Mouse (Mus musculus) heart, embryonic 11.5 days (tissue): ENCODE measurements at regions not wholly inside any gene's neighbourhood (a gene's known extent, or its start where the extent isn't known, plus 50 kb on each side); places are given as distances from the start of the nearest gene placed in this dataset.
A peak's percentile ranks its signal among the peaks of the same experiment; 100 is the strongest.

Experiments
- ATAC-seq: fragments of 200-750 bp; cut with Nextera tagmentation; replicated peaks from 2 replicates; pipeline ENCODE4 v1.8.0; 2017; ENCODE audit warnings: moderate library complexity; ENCODE audit not compliant: insufficient number of reproducible peaks, low FRiP score, low TSS enrichment
- H3K27ac ChIP-seq: fragments of 300-500 bp; sonication (generic); 2 replicates; pipeline ENCODE4 v1.5.1; 2014; ENCODE audit warnings: mild to moderate bottlenecking, low read depth, low read length
- H3K27me3 ChIP-seq: fragments of 300-500 bp; sonication (generic); 2 replicates; pipeline ENCODE4 v1.6.1; 2014; ENCODE audit warnings: mild to moderate bottlenecking, low read length, mixed read lengths; ENCODE audit not compliant: control insufficient read depth, insufficient read depth
- H3K36me3 ChIP-seq: fragments of 300-500 bp; sonication (generic); 2 replicates; pipeline ENCODE4 v1.6.1; 2014; ENCODE audit warnings: mild to moderate bottlenecking, low read length, moderate library complexity, mixed read lengths; ENCODE audit not compliant: control insufficient read depth, insufficient read depth
- H3K4me1 ChIP-seq: fragments of 300-500 bp; sonication (generic); 2 replicates; pipeline ENCODE4 v1.6.1; 2014; ENCODE audit warnings: low read length; ENCODE audit not compliant: control insufficient read depth, insufficient read depth
- H3K4me2 ChIP-seq: fragments of 300-500 bp; sonication (generic); 2 replicates; pipeline ENCODE4 v1.6.1; 2014; ENCODE audit warnings: mild to moderate bottlenecking, moderate library complexity
- H3K4me3 ChIP-seq: fragments of 300-500 bp; sonication (generic); 2 replicates; pipeline ENCODE4 v1.5.1; 2014; ENCODE audit warnings: low read depth, low read length
- H3K9ac ChIP-seq: fragments of 300-500 bp; sonication (generic); 2 replicates; pipeline ENCODE4 v1.6.1; 2014; ENCODE audit warnings: mild to moderate bottlenecking, low read depth, low read length, moderate library complexity
- H3K9me3 ChIP-seq: fragments of 300-500 bp; sonication (generic); replicated peaks from 2 replicates; pipeline ENCODE4 v1.6.1; 2016; ENCODE audit warnings: low read length; ENCODE audit not compliant: control insufficient read depth
- WGBS: fragments of 180-500 bp; shearing (Covaris S2); extraction: QIAGEN DNeasy Blood & Tissue Kit; methylation state at CpG from one replicate; pipeline ENCODE4 v1.1.7; 2014; ENCODE audit not compliant: insufficient replicate concordance; 5-methylcytosine and 5-hydroxymethylcytosine counted together

- Histone ChIP-seq H3K36me3 (no peaks in the 10 kb centered on the region), H3K4me3 (no peak overlapping the region), H3K27me3 (no peaks in the 10 kb centered on the region; the same call in 1 of the 2 replicates), H3K9ac (no peak overlapping the region), H3K4me1 (no peaks in the 10 kb centered on the region), H3K27ac (no peak overlapping the region), H3K4me2 (no peak overlapping the region), H3K9me3 (no peaks in the 10 kb centered on the region)
- no peak for ATAC-seq
- 89% methylated on average over 13 of the region's 13 CpGs for WGBS
Observed at GRCm38 (mm10) chr17:66223711-66224110, 100.4 kb downstream of the Ddx11 start.

GRCm38 (mm10) chr17:66224241-66224640, 100.9 kb downstream of the Ddx11 start:
- Histone ChIP-seq H3K36me3 (no peaks in the 10 kb centered on the region), H3K4me3 (no peak overlapping the region), H3K9ac (no peak overlapping the region), H3K4me2 (no peak overlapping the region), H3K27me3 (no peaks in the 10 kb centered on the region; the same call in 1 of the 2 replicates), H3K4me1 (no peaks in the 10 kb centered on the region), H3K9me3 (no peaks in the 10 kb centered on the region), H3K27ac (no peak overlapping the region)
- ATAC-seq, result no peak
- 53% methylated on average over 7 of the region's 7 CpGs for WGBS

GRCm38 (mm10) chr17:66232391-66232790, 109.1 kb downstream of the Ddx11 start:
- H3K4me2 ChIP-seq, result no peak overlapping the region
- no peak overlapping the region for H3K4me3 ChIP-seq
- ATAC-seq, result no peak
- H3K36me3 ChIP-seq, result no peaks in the 10 kb centered on the region
- no peak overlapping the region for H3K9ac ChIP-seq
- H3K27ac ChIP-seq, result no peak overlapping the region
- H3K4me1 ChIP-seq, result no peaks in the 10 kb centered on the region
- WGBS, result 72% methylated on average over 8 of the region's 8 CpGs
- H3K9me3 ChIP-seq, result no peaks in the 10 kb centered on the region
- no peaks in the 10 kb centered on the region; the same call in 1 of the 2 replicates for H3K27me3 ChIP-seq

GRCm38 (mm10) chr17:66232891-66233421, 109.6 kb downstream of the Ddx11 start:
- H3K9me3 ChIP-seq, result no peaks in the 10 kb centered on the region
- ATAC-seq, result no peak; the same call in 1 of the 2 replicates
- no peak overlapping the region for H3K4me3 ChIP-seq
- H3K36me3 ChIP-seq, result no peaks in the 10 kb centered on the region
- 47% methylated on average over 18 of the region's 18 CpGs for WGBS
- H3K4me2 ChIP-seq, result peak overlapping the region; percentile 44
- H3K4me1 ChIP-seq, result no peaks in the 10 kb centered on the region
- H3K9ac ChIP-seq, result 0 out of 2 replicates have a peak overlapping the region, but pooled peaks have one; percentile 28
- no peaks in the 10 kb centered on the region for H3K27me3 ChIP-seq
- no peak overlapping the region for H3K27ac ChIP-seq

- 0 out of 2 replicates have a peak, but pooled peaks cover 3% of the 10 kb centered on the region for H3K27me3 ChIP-seq
- no peaks in the 10 kb centered on the region for H3K4me1 ChIP-seq
- 0 out of 2 replicates have a peak overlapping the region, but pooled peaks have one; percentile 28 for H3K9ac ChIP-seq
- H3K9me3 ChIP-seq, result no peaks in the 10 kb centered on the region
- 27% methylated on average over 12 of the region's 12 CpGs for WGBS
- peak overlapping the region; percentile 44 for H3K4me2 ChIP-seq
- no peaks in the 10 kb centered on the region for H3K36me3 ChIP-seq
- H3K4me3 ChIP-seq, result 0 out of 2 replicates have a peak overlapping the region, but pooled peaks have one; percentile 8
- H3K27ac ChIP-seq, result no peak overlapping the region
- ATAC-seq, result no peak
Observed at GRCm38 (mm10) chr17:66233451-66233951, 110.2 kb downstream of the Ddx11 start.

- 0 out of 2 replicates have a peak, but pooled peaks cover 3% of the 10 kb centered on the region for H3K27me3 ChIP-seq
- no peaks in the 10 kb centered on the region for H3K36me3 ChIP-seq
- no peaks in the 10 kb centered on the region for H3K4me1 ChIP-seq
- H3K9ac ChIP-seq, result no peak overlapping the region
- no peak overlapping the region for H3K4me2 ChIP-seq
- H3K9me3 ChIP-seq, result no peaks in the 10 kb centered on the region
- no peak for ATAC-seq
- no peak overlapping the region for H3K27ac ChIP-seq
- WGBS, result 69% methylated on average over 19 of the region's 19 CpGs
- H3K4me3 ChIP-seq, result no peak overlapping the region
Observed at GRCm38 (mm10) chr17:66234432-66234831, 111.1 kb downstream of the Ddx11 start.

- no peaks in the 10 kb centered on the region for H3K9me3 ChIP-seq
- ATAC-seq, result 0 out of 2 replicates have a peak, but pooled peaks have one; percentile 52
- 8% methylated on average over 19 of the region's 19 CpGs for WGBS
- no peak overlapping the region for H3K9ac ChIP-seq
- no peaks in the 10 kb centered on the region for H3K36me3 ChIP-seq
- H3K4me3 ChIP-seq, result no peak overlapping the region
- no peaks in the 10 kb centered on the region for H3K4me1 ChIP-seq
- H3K27me3 ChIP-seq, result 0 out of 2 replicates have a peak, but pooled peaks cover 3% of the 10 kb centered on the region
- peak overlapping the region; percentile 31 for H3K4me2 ChIP-seq
- no peak overlapping the region for H3K27ac ChIP-seq
Observed at GRCm38 (mm10) chr17:66235096-66235805, 111.9 kb downstream of the Ddx11 start.

GRCm38 (mm10) chr17:66235806-66236335, 112.6 kb downstream of the Ddx11 start:
- no peaks in the 10 kb centered on the region for H3K4me1 ChIP-seq
- no peak overlapping the region for H3K4me3 ChIP-seq
- no peak for ATAC-seq
- 85% methylated on average over 15 of the region's 15 CpGs for WGBS
- no peaks in the 10 kb centered on the region for H3K9me3 ChIP-seq
- H3K9ac ChIP-seq, result no peak overlapping the region
- H3K27me3 ChIP-seq, result 0 out of 2 replicates have a peak, but pooled peaks cover 3% of the 10 kb centered on the region
- no peaks in the 10 kb centered on the region for H3K36me3 ChIP-seq
- H3K4me2 ChIP-seq, result no peak overlapping the region
- H3K27ac ChIP-seq, result no peak overlapping the region
